Mouse (Mus musculus) brain, embryonic 14.5 days (tissue): ENCODE measurements around the gene Vmn1r36.
"Not testable (repeated sequence)": the region's sequence is repeated elsewhere in the genome, so short reads cannot be mapped to it uniquely, and the experiment has no call there.

Experiments used
- CTCF ChIP-seq: fragments of 200-500 bp; IDR thresholded peaks from 2 replicates; pipeline ENCODE4 v1.5.1; 2012; ENCODE audit warnings: inconsistent platforms, mild to moderate bottlenecking, moderate library complexity, borderline replicate concordance; ENCODE audit not compliant: insufficient read depth, insufficient read length; ENCODE audit errors: extremely low read depth
- POLR2A ChIP-seq: fragments of 200-500 bp; IDR thresholded peaks from 2 replicates; pipeline ENCODE4 v1.6.1; 2012; ENCODE audit warnings: mild to moderate bottlenecking, inconsistent platforms, borderline replicate concordance; ENCODE audit not compliant: poor library complexity, insufficient read depth, insufficient read length, severe bottlenecking; ENCODE audit errors: extremely low read depth

GRCm38 (mm10) chr6:66719068-66719467 lies at the start of gene Vmn1r36:
- TF ChIP-seq CTCF, POLR2A: not testable (repeated sequence)
